Mouse (Mus musculus) G1E (cell line): Measurements from ENCODE around the gene Anapc1.

Source experiments
- CTCF ChIP-seq: IDR thresholded peaks from 2 replicates; pipeline ENCODE4 v1.5.1; 2012; ENCODE audit warnings: low read depth, low read length, inconsistent platforms, mixed read lengths
- GATA2 ChIP-seq: IDR thresholded peaks from 2 replicates; pipeline ENCODE4 v1.6.1; 2012; ENCODE audit warnings: low read depth, low read length, inconsistent platforms, borderline replicate concordance
- TAL1 ChIP-seq: conservative IDR thresholded peaks from 2 replicates; pipeline ENCODE4 v1.6.1; 2012; ENCODE audit warnings: low read depth, low read length, inconsistent platforms, mixed read lengths

GRCm38 (mm10) chr2:128709264-128709663, 22.1 kb upstream of the Anapc1 start:
- no peak for TF ChIP-seq CTCF
- TF ChIP-seq TAL1: no peak
- TF ChIP-seq GATA2: no peak
